Mouse (Mus musculus): ENCODE results near the gene Btbd7. TPM values are rescaled to one million over a fixed set of nuclear protein-coding genes. Genes with fewer than 3 reads are reported as not detected.

Btbd7 gene
- polyA plus RNA-seq, 1 experiment from 2014 or later: 10.5 TPM

DNA sequence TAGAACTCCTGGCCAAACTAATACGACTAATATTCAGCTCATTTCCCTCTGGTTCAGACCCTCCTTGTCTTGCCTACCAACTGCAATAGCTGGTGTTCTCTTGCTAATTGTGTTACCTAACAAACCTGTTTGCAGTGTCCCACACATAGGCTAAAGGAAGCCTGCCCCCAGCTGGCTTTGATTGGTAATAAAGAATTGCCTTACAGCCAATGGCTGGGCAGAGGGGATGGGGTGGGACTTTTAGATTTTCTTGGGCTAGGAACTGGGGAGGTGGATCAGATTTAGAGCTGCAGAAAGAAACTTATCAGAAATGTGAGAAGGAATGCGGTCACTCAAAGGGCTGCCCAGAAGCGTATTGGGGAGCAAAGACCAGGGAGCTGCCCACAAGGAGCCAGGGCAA is 98.8 kb downstream of the Btbd7 start:
- Histone ChIP-seq H3K36me3 (peaks cover 54% of the 10 kb centered on the region), H3K9ac (replicated peaks) (no peak overlapping the region), H3K9me3 (replicated peaks) (no peaks in the 10 kb centered on the region), H3K4me1 (no peaks in the 10 kb centered on the region), H3K27me3 (replicated peaks) (no peaks in the 10 kb centered on the region), H3K27ac (replicated peaks) (no peak overlapping the region), H3K4me3 (replicated peaks) (no peak overlapping the region), H3K4me2 (no peak overlapping the region)
- WGBS: 49% methylated on average over 3 of the region's 3 CpGs
- ATAC-seq (ENCODE audit: low FRiP score): no peak

- 88% methylated on average over 5 of the region's 5 CpGs for WGBS
- Histone ChIP-seq H3K4me1 (no peaks in the 10 kb centered on the region), H3K9me3 (replicated peaks) (no peaks in the 10 kb centered on the region), H3K27me3 (replicated peaks) (no peaks in the 10 kb centered on the region), H3K27ac (replicated peaks) (no peak overlapping the region), H3K36me3 (peaks cover 44% of the 10 kb centered on the region), H3K9ac (replicated peaks) (no peak overlapping the region), H3K4me2 (no peak overlapping the region), H3K4me3 (replicated peaks) (no peak overlapping the region)
- ATAC-seq (ENCODE audit: low FRiP score): no peak
Observed at GRCm38 (mm10) chr12:102778151-102778550, 100.1 kb downstream of the Btbd7 start.

GRCm38 (mm10) chr12:102776035-102776434 is 102.2 kb downstream of the Btbd7 start:
- Histone ChIP-seq H3K27ac (replicated peaks) (no peak overlapping the region), H3K36me3 (peaks cover 53% of the 10 kb centered on the region), H3K4me3 (replicated peaks) (no peak overlapping the region), H3K27me3 (replicated peaks) (no peaks in the 10 kb centered on the region), H3K4me2 (no peak overlapping the region), H3K9me3 (replicated peaks) (no peaks in the 10 kb centered on the region), H3K9ac (replicated peaks) (no peak overlapping the region), H3K4me1 (no peaks in the 10 kb centered on the region)
- no peak for ATAC-seq (ENCODE audit: low FRiP score)
- 94% methylated on average over 14 of the region's 14 CpGs for WGBS

DNA sequence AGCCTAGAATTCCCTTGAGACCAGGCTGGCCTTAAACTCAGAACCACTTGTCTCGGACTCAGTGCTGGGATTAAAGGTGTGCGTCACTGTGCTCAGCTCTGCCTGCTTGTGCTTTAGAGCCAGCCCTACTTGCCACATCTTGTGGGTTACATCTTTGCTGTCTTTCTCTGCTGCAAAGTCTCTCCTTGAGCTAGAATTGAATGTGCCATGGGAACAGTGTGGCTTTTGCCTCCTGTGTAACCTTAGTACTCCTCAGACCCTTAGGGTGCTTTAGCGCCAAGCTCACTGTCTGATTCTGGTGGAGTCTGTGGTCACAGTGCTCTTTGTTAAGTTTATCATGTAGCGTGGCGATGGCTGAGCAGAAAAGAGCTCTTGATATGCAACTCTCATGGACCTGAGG is 105.6 kb downstream of the Btbd7 start:
- 96% methylated on average over 5 of the region's 5 CpGs for WGBS
- H3K27me3 ChIP-seq (replicated peaks): no peaks in the 10 kb centered on the region
- H3K27ac ChIP-seq (replicated peaks): no peak overlapping the region
- H3K4me1 ChIP-seq: no peaks in the 10 kb centered on the region
- ATAC-seq (ENCODE audit: low FRiP score): no peak
- H3K9ac ChIP-seq (replicated peaks): no peak overlapping the region
- H3K36me3 ChIP-seq: peaks cover 81% of the 10 kb centered on the region
- H3K9me3 ChIP-seq (replicated peaks): no peaks in the 10 kb centered on the region
- H3K4me2 ChIP-seq: no peak overlapping the region
- H3K4me3 ChIP-seq (replicated peaks): no peak overlapping the region

DNA sequence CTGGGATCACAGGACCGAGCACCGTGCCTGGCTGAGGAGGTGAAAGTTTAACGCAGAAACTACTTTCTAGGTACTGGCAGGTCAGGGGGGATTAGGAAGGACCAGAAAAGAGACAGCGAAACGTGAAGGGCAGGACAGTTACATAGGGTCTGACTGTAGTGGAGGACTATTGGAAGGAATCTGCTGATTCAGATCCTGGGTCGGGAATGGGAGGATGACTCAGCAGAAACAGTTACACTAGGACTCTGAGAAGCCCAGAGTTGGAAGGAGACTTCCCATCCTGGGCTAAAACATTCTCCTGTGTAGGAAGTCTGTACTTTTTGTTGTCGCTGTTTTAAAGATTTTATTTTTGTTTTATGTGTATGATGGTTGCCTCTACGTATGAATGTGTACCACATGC is 106.7 kb downstream of the Btbd7 start:
- WGBS: 97% methylated on average over 8 of the region's 8 CpGs
- H3K36me3 ChIP-seq: peaks cover 82% of the 10 kb centered on the region

DNA sequence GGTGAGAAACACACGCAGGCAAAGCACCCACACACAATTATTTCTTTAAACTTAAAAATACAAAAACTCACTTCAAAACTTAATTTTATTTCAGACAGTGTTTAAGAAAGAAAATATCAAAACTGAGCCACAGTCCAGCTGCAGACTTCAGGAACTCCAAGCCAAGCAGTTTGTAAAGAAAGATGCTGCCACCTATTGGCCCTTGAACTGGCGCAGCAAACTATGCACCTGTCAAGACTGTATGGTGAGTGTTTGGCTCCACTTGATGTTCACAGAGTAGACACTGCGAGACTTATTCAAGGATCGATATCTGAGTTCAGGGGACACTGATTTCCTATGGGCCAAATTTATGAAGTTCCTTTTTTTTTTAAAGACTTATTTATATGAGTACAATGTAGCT is 109.3 kb downstream of the Btbd7 start:
- Histone ChIP-seq H3K36me3 (peaks cover 76% of the 10 kb centered on the region), H3K9ac (replicated peaks) (no peak overlapping the region), H3K4me2 (no peak overlapping the region), H3K4me3 (replicated peaks) (no peak overlapping the region), H3K27me3 (replicated peaks) (no peaks in the 10 kb centered on the region), H3K9me3 (replicated peaks) (no peaks in the 10 kb centered on the region), H3K4me1 (no peaks in the 10 kb centered on the region), H3K27ac (replicated peaks) (no peak overlapping the region)
- WGBS: 93% methylated on average over 4 of the region's 4 CpGs
- no peak for ATAC-seq (ENCODE audit: low FRiP score)

More for the DNA sequence above, 106.7 kb downstream of the Btbd7 start:
- Histone ChIP-seq H3K4me3 (replicated peaks) (no peak overlapping the region), H3K9me3 (replicated peaks) (no peaks in the 10 kb centered on the region), H3K27ac (replicated peaks) (no peak overlapping the region), H3K27me3 (replicated peaks) (no peaks in the 10 kb centered on the region), H3K4me2 (no peak overlapping the region), H3K9ac (replicated peaks) (no peak overlapping the region), H3K4me1 (no peaks in the 10 kb centered on the region)
- no peak for ATAC-seq (ENCODE audit: low FRiP score)

DNA sequence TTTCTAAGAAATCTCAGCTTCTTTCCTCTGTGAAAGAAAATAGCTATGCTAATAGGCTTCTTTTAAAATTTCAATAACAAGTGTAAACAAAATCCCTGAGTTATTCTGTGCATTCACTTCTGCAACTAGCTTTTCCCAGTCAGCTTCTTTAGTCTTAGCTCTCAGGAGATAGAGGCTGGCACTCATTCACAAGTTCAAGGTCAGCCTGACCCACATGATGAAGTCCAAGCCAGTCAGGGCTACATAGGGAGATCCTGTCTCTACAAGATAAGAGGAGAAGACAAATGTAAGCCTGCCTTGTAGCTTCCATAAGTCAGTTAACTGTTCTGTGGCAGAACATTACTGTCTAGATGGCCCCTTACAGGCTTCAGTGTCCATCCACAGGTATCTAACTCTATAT is 114.6 kb downstream of the Btbd7 start:
- H3K4me1 ChIP-seq: peaks cover 17% of the 10 kb centered on the region
- no peak overlapping the region for H3K9ac ChIP-seq (replicated peaks)
- no peak overlapping the region for H3K4me3 ChIP-seq (replicated peaks)
- no peak for ATAC-seq (ENCODE audit: low FRiP score)
- no peaks in the 10 kb centered on the region for H3K9me3 ChIP-seq (replicated peaks)
- H3K27ac ChIP-seq (replicated peaks): no peak overlapping the region
- no peak overlapping the region for H3K4me2 ChIP-seq
- peaks cover 38% of the 10 kb centered on the region for H3K36me3 ChIP-seq
- no peaks in the 10 kb centered on the region for H3K27me3 ChIP-seq (replicated peaks)

- Histone ChIP-seq H3K4me3 (replicated peaks) (no peak overlapping the region), H3K4me2 (no peak overlapping the region), H3K36me3 (peaks cover 20% of the 10 kb centered on the region), H3K9me3 (replicated peaks) (no peaks in the 10 kb centered on the region), H3K4me1 (peaks cover 23% of the 10 kb centered on the region), H3K27me3 (replicated peaks) (no peaks in the 10 kb centered on the region), H3K27ac (replicated peaks) (no peak overlapping the region), H3K9ac (replicated peaks) (no peak overlapping the region)
- no peak for ATAC-seq (ENCODE audit: low FRiP score)
- WGBS: 91% methylated on average over 3 of the region's 3 CpGs
Observed at GRCm38 (mm10) chr12:102761668-102762067, 116.6 kb downstream of the Btbd7 start.

GRCm38 (mm10) chr12:102758936-102759335 is 119.3 kb downstream of the Btbd7 start:
- Histone ChIP-seq H3K4me1 (peaks cover 28% of the 10 kb centered on the region), H3K4me2 (peak overlapping the region; percentile 85), H3K36me3 (peaks cover 4% of the 10 kb centered on the region), H3K27ac (replicated peaks) (peak overlapping the region; percentile 90; the same call in 1 of the 2 replicates), H3K9ac (replicated peaks) (peak overlapping the region; percentile 69), H3K27me3 (replicated peaks) (no peaks in the 10 kb centered on the region), H3K4me3 (replicated peaks) (peak overlapping the region; percentile 93), H3K9me3 (replicated peaks) (no peaks in the 10 kb centered on the region)
- WGBS: 2% methylated on average over 5 of the region's 5 CpGs
- no peak for ATAC-seq (ENCODE audit: low FRiP score)

- under 1% methylated on average over 10 of the region's 10 CpGs for whole genome bisulfite sequencing
- Histone ChIP-seq H3K27me3 (replicated peaks) (no peaks in the 10 kb centered on the region), H3K4me1 (peaks cover 28% of the 10 kb centered on the region), H3K9me3 (replicated peaks) (no peaks in the 10 kb centered on the region), H3K36me3 (no peaks in the 10 kb centered on the region), H3K9ac (replicated peaks) (peak within 1 kb of the TSS; percentile 69), H3K4me2 (peak within 1 kb of the TSS; percentile 85), H3K27ac (replicated peaks) (peak within 1 kb of the TSS; percentile 90), H3K4me3 (replicated peaks) (peak within 1 kb of the TSS; percentile 93)
- no peak for ATAC-seq (ENCODE audit: low FRiP score)
Observed at GRCm38 (mm10) chr12:102758403-102758756, 119.9 kb downstream of the Btbd7 start, which contains the start of gene Gm20604. Gene Gm20604, minus strand, starts transcription at chr12:102758672.

DNA sequence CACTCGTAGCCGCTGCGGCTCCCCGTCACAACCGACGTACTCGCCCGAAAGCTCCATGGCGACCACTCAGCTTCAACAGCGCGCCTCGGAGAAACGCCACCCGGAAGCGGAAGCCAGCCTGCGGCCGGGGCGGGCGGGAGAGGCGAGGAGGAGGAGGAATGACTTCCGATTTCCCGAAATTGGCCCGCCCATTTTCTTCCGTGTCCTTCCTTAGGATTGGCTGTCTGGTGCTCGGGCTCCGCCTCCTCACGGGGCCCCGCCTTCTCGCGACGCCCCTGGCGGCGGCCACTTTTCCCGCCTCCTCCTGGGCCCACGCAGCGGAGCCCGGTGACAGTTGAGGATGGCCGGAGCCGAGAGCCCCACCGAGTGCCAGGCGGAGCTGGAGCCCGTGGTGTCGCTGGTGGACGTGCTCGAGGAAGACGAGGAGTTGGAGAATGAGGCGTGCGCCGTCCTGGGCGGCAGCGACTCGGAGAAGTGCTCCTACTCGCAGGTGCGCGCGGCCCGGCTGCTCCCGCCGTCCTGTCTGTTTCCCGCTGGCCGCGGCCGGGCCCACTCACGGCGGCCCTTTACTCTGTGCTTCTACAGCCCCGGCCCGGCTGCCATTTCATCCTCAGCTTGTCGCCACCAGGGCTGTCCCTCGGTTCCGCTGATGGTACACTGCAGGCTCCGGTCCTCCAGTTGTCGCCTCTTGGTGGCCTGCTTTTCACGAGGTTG is 120.4 kb downstream of the Btbd7 start, which contains the start of the genes Gm28051, Gon7 and Ubr7:
Gene Gm28051 (minus strand): TSS at position 77 of the 714 bp plus-strand sequence.
Gene Gon7 (minus strand): TSS at position 115 of the 714 bp plus-strand sequence.
Gene Ubr7 (plus strand): TSS at position 279 of the 714 bp plus-strand sequence.
- Histone ChIP-seq H3K9ac (replicated peaks) (peak within 1 kb of the TSS; percentile 69), H3K27me3 (replicated peaks) (no peaks in the 10 kb centered on the region), H3K27ac (replicated peaks) (peak within 1 kb of the TSS; percentile 90), H3K9me3 (replicated peaks) (no peaks in the 10 kb centered on the region), H3K4me2 (peak within 1 kb of the TSS; percentile 85), H3K36me3 (no peaks in the 10 kb centered on the region), H3K4me3 (replicated peaks) (peak within 1 kb of the TSS; percentile 93), H3K4me1 (peaks cover 28% of the 10 kb centered on the region)
- under 1% methylated on average over 72 of the region's 73 CpGs for WGBS
- peak; percentile 97 for ATAC-seq (ENCODE audit: low FRiP score)

DNA sequence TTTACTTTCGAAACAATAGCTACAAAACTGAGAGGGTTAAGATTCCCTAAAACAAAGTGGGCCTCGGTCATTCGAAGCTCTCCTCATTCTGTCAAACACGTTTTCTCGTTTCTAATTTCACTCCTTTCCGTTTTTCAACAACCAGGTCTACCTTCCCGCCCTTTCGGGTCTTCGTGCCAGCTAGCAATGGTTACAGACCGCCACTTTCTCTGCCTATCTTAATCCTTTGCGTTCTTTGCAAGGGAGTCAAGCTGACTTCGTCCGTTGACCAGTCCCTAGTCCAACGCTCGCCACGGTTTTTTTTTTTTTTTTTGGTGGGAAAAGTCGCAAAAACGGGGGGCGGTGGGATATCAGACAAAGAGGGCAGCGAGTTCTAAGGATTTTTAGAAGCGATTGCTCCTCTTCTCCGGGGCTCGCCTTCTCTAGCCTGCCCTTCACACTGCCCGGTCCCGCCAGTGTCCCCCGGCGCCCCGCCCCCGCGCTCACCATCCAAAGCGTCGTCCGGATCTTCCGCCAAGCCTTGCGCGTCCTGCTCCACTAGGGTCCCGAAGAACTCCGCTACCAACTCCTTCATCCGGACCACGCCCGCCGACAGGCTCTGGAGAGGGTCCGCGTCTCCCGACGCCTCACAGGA is 121.1 kb downstream of the Btbd7 start:
- Histone ChIP-seq H3K27ac (replicated peaks) (peak overlapping the region; percentile 90), H3K4me1 (peaks cover 28% of the 10 kb centered on the region), H3K27me3 (replicated peaks) (no peaks in the 10 kb centered on the region), H3K36me3 (no peaks in the 10 kb centered on the region), H3K9me3 (replicated peaks) (no peaks in the 10 kb centered on the region), H3K4me2 (peak overlapping the region; percentile 70), H3K9ac (replicated peaks) (peak overlapping the region; percentile 61), H3K4me3 (replicated peaks) (peak overlapping the region; percentile 93)
- peak; percentile 87 for ATAC-seq (ENCODE audit: low FRiP score)
- WGBS: 1% methylated on average over 46 of the region's 46 CpGs
